Mouse (Mus musculus) C3H10T1/2 (cell line): Measurements from ENCODE around the gene Fkbp15. TPM values are rescaled to one million over a fixed set of nuclear protein-coding genes. Genes with fewer than 3 reads are reported as not detected.

Experiments used
- polyA plus RNA-seq, 2 experiments: library from polyadenylated mRNA; unstranded; fragments of >200 nt; fragmentation: generic; extraction: Trizol; gene quantifications; one replicate each; pipeline ENCODE4 v1.2.1; 2012; ENCODE audit warnings: missing spikeins in 2 of 2

The Fkbp15 gene
- 10 to 100 TPM in 1 of 2 experiments, 1 to 10 TPM in 1; 8.2 to 25.7 TPM for polyA plus RNA-seq

DNA sequence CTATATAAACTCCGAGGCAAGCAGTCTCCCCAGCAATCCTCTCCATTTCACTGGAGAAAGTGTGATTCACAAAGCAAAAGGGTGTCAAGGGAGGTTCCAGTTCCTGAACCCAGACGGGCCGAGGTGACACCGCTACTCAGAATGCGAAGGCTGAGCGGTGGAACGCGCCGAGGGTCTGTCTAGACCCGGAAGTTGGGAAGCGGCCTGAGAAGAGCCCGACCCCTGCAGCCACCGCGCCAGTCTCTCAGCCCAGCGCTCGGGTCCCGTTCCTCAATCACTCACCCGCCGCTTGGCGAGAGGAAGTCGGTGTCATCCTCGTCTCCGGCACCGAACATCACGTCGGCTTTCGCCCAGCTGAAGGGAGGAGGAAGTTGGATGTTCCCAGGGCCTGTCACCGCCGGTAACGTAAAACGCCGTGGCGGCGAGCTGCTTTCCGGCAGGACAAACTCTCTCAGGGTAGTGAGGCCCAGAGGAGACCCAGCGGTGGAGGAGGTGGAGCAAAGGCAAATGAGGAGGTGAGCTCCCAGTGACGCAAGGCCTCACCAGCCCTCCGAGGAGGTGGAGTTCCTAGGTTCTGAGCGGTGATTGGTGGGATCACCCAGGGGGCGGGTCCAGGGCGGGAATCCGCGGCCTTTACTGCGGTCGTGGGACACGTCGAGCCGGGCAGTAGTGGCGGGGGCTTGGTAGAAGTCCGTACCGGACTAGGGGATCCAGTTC is at the start of gene Fkbp15, which contains the start of gene Slc31a1:
TSS of gene Fkbp15 (minus strand) at position 461 of the 717 bp plus-strand sequence.
TSS of gene Slc31a1 (plus strand) at position 640 of the 717 bp plus-strand sequence.

DNA sequence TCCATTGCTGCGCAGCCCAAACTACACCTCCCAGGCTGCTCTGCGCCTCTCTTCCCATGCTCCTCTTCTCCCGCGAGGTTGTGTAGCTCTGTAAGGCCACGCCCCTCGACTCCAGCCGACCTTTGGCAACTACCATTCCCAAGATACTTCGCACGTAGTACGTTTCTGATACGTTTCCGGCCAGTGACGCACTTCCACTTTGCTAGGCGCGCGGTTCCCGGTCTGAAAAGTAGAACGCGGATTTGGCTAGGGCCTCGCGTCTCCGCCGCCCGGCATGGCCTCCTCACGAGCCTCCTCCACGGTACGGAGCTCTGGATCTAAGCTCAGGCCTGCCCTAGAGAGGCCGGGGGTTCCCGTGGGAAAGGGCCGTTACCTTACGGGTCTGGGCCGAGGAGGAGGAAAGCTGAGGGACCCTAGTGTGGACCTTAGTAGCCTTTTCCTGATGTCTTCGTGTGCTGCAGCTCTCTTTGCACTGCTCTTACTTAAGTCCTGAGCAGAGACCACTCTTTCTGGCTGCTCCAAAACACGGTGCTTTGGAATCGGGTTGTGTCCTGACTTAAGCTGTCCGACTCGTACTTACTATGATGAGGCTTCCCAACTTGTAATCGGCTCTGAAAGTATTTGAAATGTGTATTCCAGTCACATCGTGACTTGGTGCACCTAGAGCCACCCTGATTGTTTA is 48.4 kb upstream of the Fkbp15 start, which contains the start of the genes Cdc26 and Prpf4:
TSS of gene Cdc26 (minus strand) at position 42 of the 682 bp plus-strand sequence.
TSS of gene Prpf4 (plus strand) at position 197 of the 682 bp plus-strand sequence.

DNA sequence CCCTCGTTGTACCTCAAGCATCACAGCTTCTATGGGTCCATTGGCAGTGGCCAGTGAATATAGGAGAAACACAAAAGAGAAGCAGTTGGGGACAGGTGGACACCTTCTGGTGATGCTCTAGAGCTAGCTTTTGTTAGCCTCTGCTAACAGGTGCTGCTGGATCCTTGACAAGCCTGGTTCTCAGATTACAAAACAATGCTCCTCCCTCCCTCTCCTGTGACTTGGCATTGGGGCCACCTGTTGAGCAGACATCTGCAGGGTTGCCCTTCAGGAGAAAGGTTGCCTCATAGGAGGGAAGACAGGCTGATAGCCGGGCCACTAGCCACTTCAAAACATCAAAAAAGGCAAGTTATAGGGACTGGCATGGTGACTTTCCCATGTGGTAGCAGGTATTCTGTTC is 98.1 kb downstream of the Fkbp15 start, which contains the start of gene Slc31a2:
TSS of gene Slc31a2 (plus strand) at position 287 of the 400 bp plus-strand sequence.

Other genes with a start within 250 kb of the Fkbp15 start
- gene Mup21, start 209.7 kb downstream of the Fkbp15 start, polyA plus RNA-seq: not detected
- gene Zfp37, start 129.5 kb downstream of the Fkbp15 start, polyA plus RNA-seq: under 1 TPM; 0.02 to 0.42 TPM
- 10 to 100 TPM in 1 of 2 experiments, 1 to 10 TPM in 1; 1.4 to 15.5 TPM for gene Slc31a2, start 98.0 kb downstream of the Fkbp15 start, polyA plus RNA-seq
- gene Slc31a1, start 179 bp upstream of the Fkbp15 start, polyA plus RNA-seq: 10 to 100 TPM in 1 of 2 experiments, 1 to 10 TPM in 1; 4.3 to 18.4 TPM
- gene Cdc26, start 48.1 kb upstream of the Fkbp15 start, polyA plus RNA-seq: 10 to 100 TPM; 69.8 to 90.5 TPM
- 1 to 10 TPM; 3.4 to 7.3 TPM for gene Prpf4, start 48.2 kb upstream of the Fkbp15 start, polyA plus RNA-seq
- under 1 TPM; 0.06 to 0.60 TPM for gene Rnf183, start 74.7 kb upstream of the Fkbp15 start, polyA plus RNA-seq
- under 1 TPM; 0.07 to 0.12 TPM for gene Wdr31, start 110.3 kb upstream of the Fkbp15 start, polyA plus RNA-seq
- 1 to 10 TPM in 1 of 2 experiments, under 1 TPM in 1; 0.08 to 1.0 TPM for gene Bspry, start 119.5 kb upstream of the Fkbp15 start, polyA plus RNA-seq
- gene Hdhd3, start 142.9 kb upstream of the Fkbp15 start, polyA plus RNA-seq: 10 to 100 TPM; 35.5 to 36.9 TPM
- 100 to 1,000 TPM; 124 to 319 TPM for gene Alad, start 159.4 kb upstream of the Fkbp15 start, polyA plus RNA-seq
- gene Pole3, start 164.5 kb upstream of the Fkbp15 start, polyA plus RNA-seq: 10 to 100 TPM; 33.3 to 62.6 TPM
- gene 4933430I17Rik, start 164.8 kb upstream of the Fkbp15 start, polyA plus RNA-seq: under 1 TPM; 0.05 to 0.17 TPM
- gene Rgs3, start 199.3 kb upstream of the Fkbp15 start, polyA plus RNA-seq: 10 to 100 TPM; 24.2 to 87.0 TPM